Mouse (Mus musculus) neutrophil, adult 65 days (primary cell): ENCODE results near the gene Pin1rt1. TPM values are rescaled to one million over a fixed set of nuclear protein-coding genes. Genes with fewer than 3 reads are reported as not detected.

Source experiments
- total RNA-seq: library from RNA; stranded (reverse); gene quantifications from 2 replicates; pipeline ENCODE4 v1.2.4, GENCODE M21; 2023

Pin1rt1 gene
- total RNA-seq, result not detected in 2 replicates

DNA sequence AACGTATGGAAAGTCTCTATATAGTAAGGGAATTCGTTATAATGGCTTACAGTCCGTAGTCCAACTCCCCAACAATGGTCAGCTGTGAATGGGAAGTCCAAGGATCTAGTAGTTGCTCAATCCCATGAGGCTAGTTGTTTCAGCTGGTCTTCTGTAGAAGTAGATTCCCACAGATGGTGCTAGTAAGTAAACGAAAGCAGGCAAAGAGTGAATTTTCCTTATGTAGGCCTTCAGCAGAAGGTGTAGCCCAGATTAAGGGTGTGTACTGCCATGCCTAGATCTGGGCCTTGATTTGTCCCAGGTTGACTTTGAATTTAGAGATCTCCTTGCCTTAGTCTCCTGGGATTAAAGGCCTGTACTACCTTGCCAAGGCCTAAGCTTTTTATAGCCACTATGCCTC is at the start of gene Pin1rt1:
Gene Pin1rt1 (minus strand): TSS at position 101 of the 400 bp plus-strand sequence.

DNA sequence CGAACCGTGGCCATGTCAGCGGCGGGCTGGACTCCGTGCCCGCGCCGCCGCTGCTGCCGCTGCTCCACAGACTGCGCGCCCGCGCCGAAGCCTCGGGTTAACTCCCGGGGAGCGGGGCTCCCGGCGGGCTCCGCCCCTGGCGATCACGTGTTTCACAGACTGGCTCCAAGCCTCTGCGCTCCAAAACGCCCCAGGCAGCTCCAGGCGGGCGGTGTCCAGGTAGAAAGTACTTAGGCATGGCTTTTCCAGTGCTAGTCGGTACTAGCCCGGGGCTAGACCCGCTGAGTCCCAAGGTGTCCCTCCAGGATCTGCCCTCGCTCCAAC is 26.5 kb upstream of the Pin1rt1 start, which contains the start of gene Depdc7:
Gene Depdc7 (minus strand): TSS at position 138 of the 324 bp plus-strand sequence.

DNA sequence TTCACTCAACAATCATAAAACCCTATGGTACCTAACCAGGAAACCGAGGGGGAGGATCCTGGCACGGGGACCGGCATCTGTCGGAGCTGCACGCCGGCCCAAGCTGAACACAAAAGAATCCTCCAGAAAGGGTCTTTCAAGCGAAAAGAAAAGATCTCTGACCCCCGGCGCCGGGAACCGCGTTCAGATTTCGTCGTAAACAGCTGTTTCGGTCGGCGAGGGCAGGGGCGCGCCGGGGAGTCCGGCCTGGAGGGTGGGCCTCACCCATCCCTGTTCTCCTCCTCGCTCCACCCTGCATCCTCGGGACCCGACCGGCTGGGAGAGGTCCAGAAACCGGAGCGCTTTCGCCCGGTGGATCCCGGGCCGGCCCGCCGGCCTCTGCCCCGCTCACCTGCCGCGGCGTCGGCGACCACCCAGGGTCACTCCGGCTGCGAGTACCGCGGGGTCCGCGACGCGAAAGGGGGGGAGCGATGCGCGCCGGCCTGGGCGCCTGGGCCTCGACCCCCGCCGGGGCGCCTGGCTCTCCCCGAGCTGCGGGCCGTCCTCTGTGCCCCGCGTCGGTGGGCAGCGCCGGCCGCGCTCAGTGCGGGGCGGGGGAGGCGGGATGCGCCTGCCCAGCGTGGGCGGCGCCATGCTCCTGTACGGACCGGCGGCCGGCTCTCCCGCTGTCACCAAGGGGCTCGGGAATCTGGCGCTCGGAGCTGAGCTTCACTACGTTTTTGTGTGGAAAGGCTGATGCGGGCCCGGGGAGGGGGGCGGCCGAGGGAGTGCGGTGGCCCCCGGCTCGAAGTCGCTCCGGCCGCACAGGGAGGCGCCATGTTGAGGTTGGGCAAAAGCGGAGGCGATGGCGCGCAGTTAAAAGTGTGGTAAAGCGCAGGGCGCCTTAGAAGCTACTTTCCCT is 4.3 kb downstream of the Pin1rt1 start, which contains the start of gene Tcp11l1:
Gene Tcp11l1 (minus strand): TSS at position 585 of the 901 bp plus-strand sequence.

Other genes with a start within 250 kb of the Pin1rt1 start
- gene Hipk3, start 221.9 kb downstream of the Pin1rt1 start, total RNA-seq, result 32.4 and 33.3 TPM in 2 replicates
- 27.9 and 30.9 TPM in 2 replicates for gene Cstf3, start 125.9 kb downstream of the Pin1rt1 start, total RNA-seq
- gene Tcp11l1, start 4.2 kb downstream of the Pin1rt1 start, total RNA-seq, result 3.4 and 3.7 TPM in 2 replicates
- gene Depdc7, start 26.5 kb upstream of the Pin1rt1 start, total RNA-seq, result 2.1 and 2.4 TPM in 2 replicates
- gene Qser1, start 100.4 kb upstream of the Pin1rt1 start, total RNA-seq, result 4.2 and 4.6 TPM in 2 replicates
- gene Prrg4, start 133.5 kb upstream of the Pin1rt1 start, total RNA-seq, result 0.84 and 1.3 TPM in 2 replicates
- 2.0 TPM in 1 of 2 replicates, not detected in the other for gene Ccdc73, start 151.4 kb upstream of the Pin1rt1 start, total RNA-seq